ENCODE assay signal across 8 mouse cellular contexts in genomic region chr16:76200268-76200667, GRCm38 (mm10).
A peak's percentile ranks its signal among the peaks of the same experiment; 100 is the strongest.
DNase-seq lines count a peak whose midpoint lies in the region; ATAC-seq and TF ChIP-seq lines count a peak whose summit lies in the region.

No protein-coding gene starts in this region.

- H3K27me3 ChIP-seq in hindbrain, embryonic 14.5 days (ENCODE audit: control insufficient read depth, insufficient read depth, low read length) = no peaks in the 10 kb centered on the region
- H3K27me3 ChIP-seq in hindbrain, embryonic 13.5 days = no peaks in the 10 kb centered on the region
- no peaks in the 10 kb centered on the region for H3K27me3 ChIP-seq in thymus, adult 2 months (ENCODE audit: control insufficient read depth, insufficient read depth, low read length)
- no peaks in the 10 kb centered on the region for H3K27me3 ChIP-seq in embryonic facial prominence, embryonic 11.5 days (ENCODE audit: control insufficient read depth, insufficient read depth, low read length)

- TF ChIP-seq CTCF in thymus, adult 2 months (IDR thresholded peaks at IDR 0.05; ENCODE audit: borderline replicate concordance, control insufficient read depth, extremely low read depth, insufficient read depth, low read length, poor library complexity) = no peak

- peak; percentile 55 for DNase-seq in hindbrain, embryonic 14.5 days (ENCODE audit: low spot score)
- DNase-seq in thymus, adult 2 months = peak; percentile 40
- no peak for DNase-seq in thymus, adult 18-20 months
- peak; percentile 76 for DNase-seq in embryonic facial prominence, embryonic 11.5 days (ENCODE audit: low spot score)
- peak; percentile 32 for DNase-seq in mesoderm, embryonic 11.5 days (ENCODE audit: low read depth, low spot score)
- DNase-seq in cerebellum, postnatal 36 days = no peak

- H3K27ac ChIP-seq in hindbrain, embryonic 14.5 days = no peak overlapping the region
- H3K27ac ChIP-seq in hindbrain, embryonic 13.5 days = no peak overlapping the region
- H3K27ac ChIP-seq in thymus, adult 2 months (ENCODE audit: control insufficient read depth, insufficient read depth, low read length) = no peak overlapping the region
- H3K27ac ChIP-seq in embryonic facial prominence, embryonic 11.5 days (replicated peaks; ENCODE audit: low read depth, low read length) = no peak overlapping the region

- no peak for TF ChIP-seq POLR2A in thymus, adult 2 months (IDR thresholded peaks at IDR 0.05; ENCODE audit: control insufficient read depth, extremely low read depth, insufficient read depth, low read length, poor library complexity)

- H3K36me3 ChIP-seq in hindbrain, embryonic 14.5 days (replicated peaks; ENCODE audit: control insufficient read depth, insufficient read depth) = no peaks in the 10 kb centered on the region
- H3K36me3 ChIP-seq in hindbrain, embryonic 13.5 days = no peaks in the 10 kb centered on the region
- no peaks in the 10 kb centered on the region for H3K36me3 ChIP-seq in thymus, adult 2 months (ENCODE audit: control insufficient read depth, insufficient read depth, low read length)
- no peaks in the 10 kb centered on the region for H3K36me3 ChIP-seq in embryonic facial prominence, embryonic 11.5 days (replicated peaks; ENCODE audit: control insufficient read depth, insufficient read depth, low read depth, low read length)

- WGBS in hindbrain, embryonic 14.5 days = 89% methylated on average over 3 of the region's 3 CpGs
- WGBS in hindbrain, embryonic 13.5 days = 80% methylated on average over 3 of the region's 3 CpGs
- WGBS in thymus, adult 2 months = 82% methylated on average over 3 of the region's 3 CpGs
- WGBS in embryonic facial prominence, embryonic 11.5 days = 72% methylated on average over 3 of the region's 3 CpGs

- H3K4me1 ChIP-seq in hindbrain, embryonic 14.5 days (replicated peaks; ENCODE audit: control insufficient read depth, insufficient read depth, low read length) = no peaks in the 10 kb centered on the region
- H3K4me1 ChIP-seq in hindbrain, embryonic 13.5 days (replicated peaks) = no peaks in the 10 kb centered on the region
- no peaks in the 10 kb centered on the region for H3K4me1 ChIP-seq in thymus, adult 2 months (replicated peaks; ENCODE audit: control insufficient read depth, insufficient read depth, low read length)
- H3K4me1 ChIP-seq in embryonic facial prominence, embryonic 11.5 days (ENCODE audit: control insufficient read depth, insufficient read depth, low read length) = no peaks in the 10 kb centered on the region

- no peak for ATAC-seq in hindbrain, embryonic 14.5 days (ENCODE audit: low FRiP score)
- ATAC-seq in hindbrain, embryonic 13.5 days (ENCODE audit: low FRiP score) = no peak
- ATAC-seq in embryonic facial prominence, embryonic 11.5 days (replicated peaks; ENCODE audit: insufficient number of reproducible peaks, low FRiP score, low TSS enrichment, low read depth) = no peak
- no peak for ATAC-seq in cerebellum, adult (ENCODE audit: insufficient number of reproducible peaks, low FRiP score, low TSS enrichment)

- H3K4me3 ChIP-seq in hindbrain, embryonic 14.5 days (replicated peaks; ENCODE audit: low read length) = no peak overlapping the region
- no peak overlapping the region for H3K4me3 ChIP-seq in hindbrain, embryonic 13.5 days
- H3K4me3 ChIP-seq in thymus, adult 2 months (ENCODE audit: control insufficient read depth, insufficient read depth, low read length) = no peak overlapping the region
- H3K4me3 ChIP-seq in embryonic facial prominence, embryonic 11.5 days (ENCODE audit: low read depth, low read length) = no peak overlapping the region

- H3K4me2 ChIP-seq in hindbrain, embryonic 14.5 days (replicated peaks) = no peak overlapping the region
- no peak overlapping the region for H3K4me2 ChIP-seq in hindbrain, embryonic 13.5 days
- H3K4me2 ChIP-seq in embryonic facial prominence, embryonic 11.5 days (ENCODE audit: low read depth, low read length) = no peak overlapping the region

- no peaks in the 10 kb centered on the region for H3K9me3 ChIP-seq in hindbrain, embryonic 14.5 days (ENCODE audit: control insufficient read depth, low read length)
- no peaks in the 10 kb centered on the region for H3K9me3 ChIP-seq in hindbrain, embryonic 13.5 days
- H3K9me3 ChIP-seq in embryonic facial prominence, embryonic 11.5 days (replicated peaks; ENCODE audit: control insufficient read depth, low read length) = no peaks in the 10 kb centered on the region

- no peak overlapping the region for H3K9ac ChIP-seq in hindbrain, embryonic 14.5 days
- H3K9ac ChIP-seq in hindbrain, embryonic 13.5 days = no peak overlapping the region
- H3K9ac ChIP-seq in embryonic facial prominence, embryonic 11.5 days (replicated peaks; ENCODE audit: low read length) = no peak overlapping the region

Comparison
In these comparisons a context has a peak if more than half of its experiments do, and no peak if none do; other contexts are left out.
1. DNase-seq: peak in hindbrain, embryonic 14.5 days (single experiment), thymus, adult 2 months (single experiment), embryonic facial prominence, embryonic 11.5 days (single experiment) and mesoderm, embryonic 11.5 days (single experiment); none in thymus, adult 18-20 months (0 of 2) and cerebellum, postnatal 36 days (0 of 2).